Mouse (Mus musculus): ENCODE data around the gene Stk35. TPM values are rescaled to one million over a fixed set of nuclear protein-coding genes. Genes with fewer than 3 reads are reported as not detected.

The Stk35 gene
- polyA plus RNA-seq, 1 experiment from 2014 or later = 12.8 TPM

GRCm38 (mm10) chr2:129821568-129821967 lies 21.3 kb downstream of the Stk35 start:
- ATAC-seq (ENCODE audit: insufficient number of reproducible peaks, insufficient read depth, low FRiP score, low read depth) = no peak
- Histone ChIP-seq H3K27ac (ENCODE audit: low read length) (no peak overlapping the region), H3K9me3 (ENCODE audit: control insufficient read depth, low read depth, low read length) (no peaks in the 10 kb centered on the region)

DNA sequence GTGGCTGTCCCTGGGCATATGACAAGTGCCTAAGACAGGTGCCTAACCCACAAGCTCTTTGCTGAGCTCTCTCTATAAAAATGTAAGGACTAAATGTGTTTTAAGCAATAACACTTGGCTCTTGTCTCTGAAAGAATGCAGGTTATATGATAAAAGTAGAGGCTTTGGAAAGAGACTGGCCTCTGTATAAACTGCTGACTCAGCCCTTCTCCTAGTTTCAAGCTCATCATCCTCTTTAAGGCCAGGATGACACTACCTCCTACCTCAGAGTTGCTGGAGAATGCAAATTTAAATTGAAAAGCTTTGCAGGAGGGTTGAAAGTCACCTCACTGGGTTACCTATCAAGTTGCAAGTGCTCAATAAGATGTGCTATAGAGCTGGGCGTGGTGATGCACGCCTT lies 23.0 kb downstream of the Stk35 start:
- 97% methylated on average over 2 of the region's 2 CpGs for WGBS
- H3K36me3 ChIP-seq (ENCODE audit: control insufficient read depth, insufficient read depth, low read length) = peaks cover 3% of the 10 kb centered on the region; the same call in 1 of the 2 replicates

More at GRCm38 (mm10) chr2:129821568-129821967, 21.3 kb downstream of the Stk35 start:
- Histone ChIP-seq H3K9ac (replicated peaks; ENCODE audit: low read depth, low read length) (no peak overlapping the region), H3K4me3 (ENCODE audit: low read depth, low read length) (no peak overlapping the region), H3K4me1 (ENCODE audit: control insufficient read depth, insufficient read depth, low read length) (0 out of 2 replicates have a peak, but pooled peaks cover 5% of the 10 kb centered on the region), H3K4me2 (replicated peaks; ENCODE audit: low read depth, low read length) (no peak overlapping the region), H3K27me3 (ENCODE audit: control insufficient read depth, insufficient read depth, low read length) (no peaks in the 10 kb centered on the region), H3K36me3 (ENCODE audit: control insufficient read depth, insufficient read depth, low read length) (no peaks in the 10 kb centered on the region; the same call in 1 of the 2 replicates)
- WGBS = 88% methylated on average over 5 of the region's 5 CpGs

GRCm38 (mm10) chr2:129824254-129824653 lies 23.9 kb downstream of the Stk35 start:
- 0 out of 2 replicates have a peak, but pooled peaks cover 5% of the 10 kb centered on the region for H3K4me1 ChIP-seq (ENCODE audit: control insufficient read depth, insufficient read depth, low read length)
- no peak overlapping the region for H3K4me3 ChIP-seq (ENCODE audit: low read depth, low read length)

More for the DNA sequence above, 23.0 kb downstream of the Stk35 start:
- no peak overlapping the region for H3K27ac ChIP-seq (ENCODE audit: low read length)
- no peaks in the 10 kb centered on the region for H3K27me3 ChIP-seq (ENCODE audit: control insufficient read depth, insufficient read depth, low read length)
- no peak overlapping the region for H3K4me2 ChIP-seq (replicated peaks; ENCODE audit: low read depth, low read length)
- H3K9me3 ChIP-seq (ENCODE audit: control insufficient read depth, low read depth, low read length) = no peaks in the 10 kb centered on the region
- ATAC-seq (ENCODE audit: insufficient number of reproducible peaks, insufficient read depth, low FRiP score, low read depth) = no peak
- H3K4me1 ChIP-seq (ENCODE audit: control insufficient read depth, insufficient read depth, low read length) = 0 out of 2 replicates have a peak, but pooled peaks cover 5% of the 10 kb centered on the region
- no peak overlapping the region for H3K4me3 ChIP-seq (ENCODE audit: low read depth, low read length)
- no peak overlapping the region for H3K9ac ChIP-seq (replicated peaks; ENCODE audit: low read depth, low read length)

DNA sequence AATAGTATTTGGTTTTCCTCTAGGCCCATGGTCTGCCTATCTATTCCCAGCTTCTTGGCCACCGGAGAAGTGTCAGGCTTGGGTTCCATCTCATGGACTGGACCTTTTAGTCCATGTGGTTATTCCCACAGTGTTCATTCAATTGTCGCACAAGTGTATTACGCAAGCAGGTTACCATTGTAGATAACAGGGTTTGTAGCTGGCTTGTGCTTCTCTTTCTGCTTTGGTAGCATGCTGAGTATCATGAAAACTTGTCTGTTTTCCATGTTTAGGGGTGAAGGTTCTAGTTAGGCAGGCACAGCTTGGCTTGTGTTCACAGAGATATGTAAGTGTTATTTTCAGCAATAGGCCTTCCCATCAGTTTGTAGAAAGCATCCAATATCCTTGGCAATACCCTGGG lies 25.8 kb downstream of the Stk35 start:
- Histone ChIP-seq H3K36me3 (ENCODE audit: control insufficient read depth, insufficient read depth, low read length) (peaks cover 17% of the 10 kb centered on the region), H3K4me3 (ENCODE audit: low read depth, low read length) (no peak overlapping the region), H3K27me3 (ENCODE audit: control insufficient read depth, insufficient read depth, low read length) (no peaks in the 10 kb centered on the region), H3K9ac (replicated peaks; ENCODE audit: low read depth, low read length) (no peak overlapping the region), H3K9me3 (ENCODE audit: control insufficient read depth, low read depth, low read length) (no peaks in the 10 kb centered on the region), H3K4me2 (replicated peaks; ENCODE audit: low read depth, low read length) (no peak overlapping the region), H3K27ac (ENCODE audit: low read length) (no peak overlapping the region), H3K4me1 (ENCODE audit: control insufficient read depth, insufficient read depth, low read length) (no peaks in the 10 kb centered on the region)
- no peak for ATAC-seq (ENCODE audit: insufficient number of reproducible peaks, insufficient read depth, low FRiP score, low read depth)
- WGBS = 95% methylated on average over 3 of the region's 3 CpGs

More at GRCm38 (mm10) chr2:129824254-129824653, 23.9 kb downstream of the Stk35 start:
- H3K27me3 ChIP-seq (ENCODE audit: control insufficient read depth, insufficient read depth, low read length) = no peaks in the 10 kb centered on the region
- no peak overlapping the region for H3K4me2 ChIP-seq (replicated peaks; ENCODE audit: low read depth, low read length)
- no peaks in the 10 kb centered on the region for H3K9me3 ChIP-seq (ENCODE audit: control insufficient read depth, low read depth, low read length)
- H3K36me3 ChIP-seq (ENCODE audit: control insufficient read depth, insufficient read depth, low read length) = peaks cover 10% of the 10 kb centered on the region; the same call in 1 of the 2 replicates
- no peak overlapping the region for H3K27ac ChIP-seq (ENCODE audit: low read length)
- ATAC-seq (ENCODE audit: insufficient number of reproducible peaks, insufficient read depth, low FRiP score, low read depth) = no peak
- no peak overlapping the region for H3K9ac ChIP-seq (replicated peaks; ENCODE audit: low read depth, low read length)
- WGBS = 90% methylated on average over 6 of the region's 6 CpGs

DNA sequence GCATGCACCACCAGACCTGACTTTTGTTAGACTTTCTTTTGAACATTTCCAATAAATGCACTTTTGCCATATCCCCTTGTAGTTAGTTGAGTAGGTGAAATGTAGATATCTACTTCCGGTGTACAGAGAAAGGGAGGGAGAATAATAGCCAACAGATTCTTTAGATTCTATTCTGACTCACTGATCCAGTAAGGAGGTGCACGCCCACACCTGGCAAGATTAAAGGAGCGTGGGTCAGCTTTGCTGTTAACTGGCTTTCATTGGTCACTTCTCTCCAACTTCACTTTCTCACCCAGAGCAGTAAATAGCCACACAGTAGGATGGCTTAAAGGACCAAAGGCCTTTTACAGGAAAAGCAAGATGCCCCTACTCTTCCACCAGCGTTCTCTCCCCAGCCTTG lies 32.7 kb downstream of the Stk35 start:
- Histone ChIP-seq H3K9me3 (ENCODE audit: control insufficient read depth, low read depth, low read length) (no peaks in the 10 kb centered on the region), H3K4me3 (ENCODE audit: low read depth, low read length) (no peak overlapping the region), H3K4me2 (replicated peaks; ENCODE audit: low read depth, low read length) (no peak overlapping the region), H3K9ac (replicated peaks; ENCODE audit: low read depth, low read length) (no peak overlapping the region), H3K36me3 (ENCODE audit: control insufficient read depth, insufficient read depth, low read length) (peaks cover 21% of the 10 kb centered on the region), H3K27ac (ENCODE audit: low read length) (no peak overlapping the region), H3K27me3 (ENCODE audit: control insufficient read depth, insufficient read depth, low read length) (no peaks in the 10 kb centered on the region), H3K4me1 (ENCODE audit: control insufficient read depth, insufficient read depth, low read length) (no peaks in the 10 kb centered on the region)
- WGBS = 63% methylated on average over 4 of the region's 4 CpGs
- no peak for ATAC-seq (ENCODE audit: insufficient number of reproducible peaks, insufficient read depth, low FRiP score, low read depth)

DNA sequence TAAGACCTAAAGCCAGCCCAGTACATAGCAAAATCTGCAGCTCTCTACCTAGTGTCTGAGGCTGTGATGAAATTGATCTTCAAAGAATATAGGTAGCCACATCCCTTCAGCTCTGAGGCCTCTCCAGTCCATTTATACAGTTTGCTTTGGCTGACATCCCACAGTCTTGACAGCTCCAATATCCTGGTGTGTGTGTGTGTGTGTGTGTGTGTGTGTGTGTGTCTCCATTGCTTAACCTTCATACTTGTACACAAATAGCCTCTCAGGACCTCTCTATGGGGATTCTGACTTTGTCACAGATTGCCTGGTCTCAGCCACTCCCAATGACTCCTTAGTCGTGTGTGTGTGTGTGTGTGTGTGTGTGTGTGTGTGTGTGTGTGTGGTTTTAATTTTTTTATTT lies 33.9 kb downstream of the Stk35 start:
- WGBS = 67% methylated on average over 1 of the region's 1 CpGs
- no peak overlapping the region for H3K9ac ChIP-seq (replicated peaks; ENCODE audit: low read depth, low read length)
- no peak for ATAC-seq (ENCODE audit: insufficient number of reproducible peaks, insufficient read depth, low FRiP score, low read depth)
- H3K4me2 ChIP-seq (replicated peaks; ENCODE audit: low read depth, low read length) = no peak overlapping the region
- no peak overlapping the region for H3K27ac ChIP-seq (ENCODE audit: low read length)
- peaks cover 12% of the 10 kb centered on the region for H3K36me3 ChIP-seq (ENCODE audit: control insufficient read depth, insufficient read depth, low read length)
- H3K9me3 ChIP-seq (ENCODE audit: control insufficient read depth, low read depth, low read length) = no peaks in the 10 kb centered on the region
- no peaks in the 10 kb centered on the region for H3K4me1 ChIP-seq (ENCODE audit: control insufficient read depth, insufficient read depth, low read length)
- H3K27me3 ChIP-seq (ENCODE audit: control insufficient read depth, insufficient read depth, low read length) = no peaks in the 10 kb centered on the region
- no peak overlapping the region for H3K4me3 ChIP-seq (ENCODE audit: low read depth, low read length)

- H3K9me3 ChIP-seq (ENCODE audit: control insufficient read depth, low read depth, low read length) = no peaks in the 10 kb centered on the region
- H3K27ac ChIP-seq (ENCODE audit: low read length) = no peak overlapping the region
- 82% methylated on average over 6 of the region's 6 CpGs for WGBS
- H3K4me2 ChIP-seq (replicated peaks; ENCODE audit: low read depth, low read length) = no peak overlapping the region
- no peak overlapping the region for H3K4me3 ChIP-seq (ENCODE audit: low read depth, low read length)
- no peaks in the 10 kb centered on the region for H3K4me1 ChIP-seq (ENCODE audit: control insufficient read depth, insufficient read depth, low read length)
- ATAC-seq (ENCODE audit: insufficient number of reproducible peaks, insufficient read depth, low FRiP score, low read depth) = no peak
- H3K27me3 ChIP-seq (ENCODE audit: control insufficient read depth, insufficient read depth, low read length) = no peaks in the 10 kb centered on the region
- H3K9ac ChIP-seq (replicated peaks; ENCODE audit: low read depth, low read length) = no peak overlapping the region
- peaks cover 10% of the 10 kb centered on the region for H3K36me3 ChIP-seq (ENCODE audit: control insufficient read depth, insufficient read depth, low read length)
Measured at GRCm38 (mm10) chr2:129834881-129835280, 34.6 kb downstream of the Stk35 start.

- no peak for ATAC-seq (ENCODE audit: insufficient number of reproducible peaks, insufficient read depth, low FRiP score, low read depth)
- H3K9me3 ChIP-seq (ENCODE audit: control insufficient read depth, low read depth, low read length) = no peaks in the 10 kb centered on the region
- 64% methylated on average over 1 of the region's 1 CpGs for WGBS
- H3K4me1 ChIP-seq (ENCODE audit: control insufficient read depth, insufficient read depth, low read length) = no peaks in the 10 kb centered on the region
- H3K27me3 ChIP-seq (ENCODE audit: control insufficient read depth, insufficient read depth, low read length) = no peaks in the 10 kb centered on the region
- no peak overlapping the region for H3K9ac ChIP-seq (replicated peaks; ENCODE audit: low read depth, low read length)
- H3K4me2 ChIP-seq (replicated peaks; ENCODE audit: low read depth, low read length) = no peak overlapping the region
- H3K4me3 ChIP-seq (ENCODE audit: low read depth, low read length) = no peak overlapping the region
- H3K27ac ChIP-seq (ENCODE audit: low read length) = no peak overlapping the region
- no peaks in the 10 kb centered on the region for H3K36me3 ChIP-seq (ENCODE audit: control insufficient read depth, insufficient read depth, low read length)
Measured at GRCm38 (mm10) chr2:129836921-129837320, 36.6 kb downstream of the Stk35 start.

DNA sequence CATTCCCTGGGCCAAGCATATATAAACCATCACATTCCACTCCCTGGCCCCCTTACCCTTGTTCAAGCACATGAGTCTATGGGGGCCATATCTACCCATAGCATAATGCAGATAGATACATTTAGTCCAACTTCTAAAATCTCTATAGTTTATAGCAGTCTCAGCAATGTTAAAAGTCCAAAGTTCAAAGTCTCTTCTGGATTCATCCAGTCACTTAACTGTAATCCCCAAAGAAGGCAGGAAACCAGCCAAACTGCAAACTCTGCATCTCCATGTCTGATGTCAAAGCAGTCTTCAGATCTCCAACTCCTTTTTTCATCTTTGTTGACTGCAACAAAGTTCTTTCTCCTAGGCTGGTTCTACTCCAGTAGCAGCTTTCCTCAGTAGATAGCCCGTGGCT lies 38.0 kb downstream of the Stk35 start:
- ATAC-seq (ENCODE audit: insufficient number of reproducible peaks, insufficient read depth, low FRiP score, low read depth) = no peak
- 98% methylated on average over 1 of the region's 1 CpGs for WGBS
- no peaks in the 10 kb centered on the region for H3K36me3 ChIP-seq (ENCODE audit: control insufficient read depth, insufficient read depth, low read length)
- no peak overlapping the region for H3K9ac ChIP-seq (replicated peaks; ENCODE audit: low read depth, low read length)
- H3K9me3 ChIP-seq (ENCODE audit: control insufficient read depth, low read depth, low read length) = no peaks in the 10 kb centered on the region
- H3K4me1 ChIP-seq (ENCODE audit: control insufficient read depth, insufficient read depth, low read length) = no peaks in the 10 kb centered on the region
- H3K4me3 ChIP-seq (ENCODE audit: low read depth, low read length) = no peak overlapping the region
- H3K27ac ChIP-seq (ENCODE audit: low read length) = no peak overlapping the region
- no peak overlapping the region for H3K4me2 ChIP-seq (replicated peaks; ENCODE audit: low read depth, low read length)
- no peaks in the 10 kb centered on the region for H3K27me3 ChIP-seq (ENCODE audit: control insufficient read depth, insufficient read depth, low read length)

Measured in stomach, embryonic 14.5 days (tissue).